ENCODE assay signal across 12 mouse cellular contexts in genomic region chr10:99284918-99285317, GRCm38 (mm10). TPM values are rescaled to one million over a fixed set of nuclear protein-coding genes. Genes with fewer than 3 reads are reported as not detected.
DNase-seq lines count a peak whose midpoint lies in the region; ATAC-seq and TF ChIP-seq lines count a peak whose summit lies in the region.
"Had no signal": no experiment of that assay in that cellular context is flagged by ENCODE, and none has a peak within 500 bp of the region (broad histone marks: within the 10 kb centered on the region; RNA-seq: fewer than 3 reads in every experiment).

No protein-coding gene starts in this region.

- 0 out of 2 replicates have a peak, but pooled peaks have one; percentile 36 for ATAC-seq in heart, embryonic 11.5 days (replicated peaks; ENCODE audit: insufficient number of reproducible peaks, low FRiP score, low TSS enrichment)
- no peak for ATAC-seq in lung, embryonic 14.5 days (ENCODE audit: insufficient read depth)
- ATAC-seq in cerebellum, adult (ENCODE audit: insufficient number of reproducible peaks, low FRiP score, low TSS enrichment) = no peak

- TF ChIP-seq CTCF in lung, embryonic 14.5 days (IDR thresholded peaks at IDR 0.05; ENCODE audit: low read depth) = no peak

- WGBS in heart, embryonic 11.5 days (ENCODE audit: insufficient replicate concordance) = 18% methylated on average over 9 of the region's 9 CpGs
- 58% methylated on average over 9 of the region's 9 CpGs for WGBS in lung, embryonic 14.5 days

- peaks cover 30% of the 10 kb centered on the region for H3K4me1 ChIP-seq in heart, embryonic 11.5 days (ENCODE audit: control insufficient read depth, insufficient read depth, low read length)
- H3K4me1 ChIP-seq in lung, embryonic 14.5 days (ENCODE audit: insufficient read depth) = peaks cover 13% of the 10 kb centered on the region

- intact Hi-C loops in left cerebral cortex, postnatal 36 days (cut with DNase I) = loop anchor here (1.0 to 2.0 kb wide), 2 partner anchors 26 to 38 kb away; no protein-coding TSS in a partner anchor

- H3K4me2 ChIP-seq in heart, embryonic 11.5 days = peak overlapping the region; percentile 48
- peak overlapping the region; percentile 11; the same call in 1 of the 2 replicates for H3K4me2 ChIP-seq in lung, embryonic 14.5 days
- H3K4me2 ChIP-seq: embryonic facial prominence, embryonic 12.5 days; limb, embryonic 12.5 days had no signal

- peak overlapping the region; percentile 86 for H3K27ac ChIP-seq in heart, embryonic 11.5 days (ENCODE audit: low read depth, low read length)
- H3K27ac ChIP-seq in lung, embryonic 14.5 days (ENCODE audit: low read depth) = no peak overlapping the region; the same call in 1 of the 2 replicates
- H3K27ac ChIP-seq: embryonic facial prominence, embryonic 12.5 days had no signal

- H3K9ac ChIP-seq in heart, embryonic 11.5 days (ENCODE audit: low read depth, low read length) = peak overlapping the region; percentile 2
- no peak overlapping the region for H3K9ac ChIP-seq in lung, embryonic 14.5 days
- H3K9ac ChIP-seq: embryonic facial prominence, embryonic 12.5 days; limb, embryonic 12.5 days had no signal

- peak overlapping the region; percentile 13; the same call in 1 of the 2 replicates for H3K4me3 ChIP-seq in heart, embryonic 11.5 days (ENCODE audit: low read depth, low read length)
- no peak overlapping the region for H3K4me3 ChIP-seq in lung, embryonic 14.5 days (ENCODE audit: low read depth, low read length)
- H3K4me3 ChIP-seq: embryonic facial prominence, embryonic 12.5 days; limb, embryonic 12.5 days had no signal

- no peaks in the 10 kb centered on the region for H3K27me3 ChIP-seq in heart, embryonic 11.5 days (ENCODE audit: control insufficient read depth, insufficient read depth, low read length)
- no peaks in the 10 kb centered on the region for H3K27me3 ChIP-seq in lung, embryonic 14.5 days (ENCODE audit: insufficient read depth, low read length)
- H3K27me3 ChIP-seq: CH12.LX; embryonic facial prominence, embryonic 12.5 days had no signal

- no peaks in the 10 kb centered on the region for H3K36me3 ChIP-seq in heart, embryonic 11.5 days (ENCODE audit: control insufficient read depth, insufficient read depth, low read length)
- H3K36me3 ChIP-seq in lung, embryonic 14.5 days (ENCODE audit: insufficient read depth) = no peaks in the 10 kb centered on the region
- H3K36me3 ChIP-seq: embryonic facial prominence, embryonic 12.5 days; limb, embryonic 12.5 days had no signal

- H3K9me3 ChIP-seq in heart, embryonic 11.5 days (replicated peaks; ENCODE audit: control insufficient read depth, low read length) = no peaks in the 10 kb centered on the region
- H3K9me3 ChIP-seq in lung, embryonic 14.5 days (ENCODE audit: low read depth, low read length) = no peaks in the 10 kb centered on the region
- H3K9me3 ChIP-seq: embryonic facial prominence, embryonic 12.5 days; limb, embryonic 12.5 days had no signal

- DNase-seq in heart, adult 8-10 months (ENCODE audit: low spot score) = no peak
- DNase-seq in lung, embryonic 14.5 days = no peak
- DNase-seq in lung, postnatal 14 days = no peak
- DNase-seq in left cerebral cortex, postnatal 36 days (ENCODE audit: low spot score in 2 of 2) = peak; percentile 55 to 63
- peak; percentile 68 for DNase-seq in thymus, postnatal 14 days
- no peak for DNase-seq in cerebellum, adult 9-11 months
- DNase-seq: adrenal gland, postnatal 10 days had no signal

RNA-seq across cellular contexts. Expression of gene Dusp6, which starts 21.9 kb away (rescaled TPM):
- polyA plus RNA-seq in heart, embryonic 11.5 days (2014; fragmentation: Nextera tagmentation; extraction: Ambion mirVana) = 45.5 and 59.9 TPM in 2 replicates
- total RNA-seq in heart, adult 8-10 months (2022) = 10 to 100 TPM; 12.9 to 18.7 (median 15.2) TPM
- 73.4 and 76.8 TPM in 2 replicates for polyA plus RNA-seq in lung, embryonic 14.5 days (2014; fragmentation: Nextera tagmentation; extraction: Ambion mirVana)
- 100 to 1,000 TPM in 1 of 2 experiments, 10 to 100 TPM in 1; 72.3 to 107 TPM for total RNA-seq in left cerebral cortex, postnatal 36 days (2021)

Comparison
In these comparisons a context has a peak if more than half of its experiments do, and no peak if none do; other contexts are left out.
1. DNase-seq: peak in left cerebral cortex, postnatal 36 days (2 of 2) and thymus, postnatal 14 days (single experiment); none in heart, adult 8-10 months (single experiment), lung, embryonic 14.5 days (single experiment), lung, postnatal 14 days (single experiment) and cerebellum, adult 9-11 months (single experiment).